Mouse (Mus musculus) CH12.LX (cell line): Measurements from ENCODE around the gene Bdkrb2. TPM values are rescaled to one million over a fixed set of nuclear protein-coding genes. Genes with fewer than 3 reads are reported as not detected.

Experiments used
- DNase-seq: peaks from one replicate; pipeline ENCODE4 v3.0.0-alpha.2; 2013; ENCODE audit errors: extremely low read depth
- H3K27ac ChIP-seq: 2 replicates; pipeline ENCODE4 v1.5.1; 2012; ENCODE audit warnings: low read depth, mild to moderate bottlenecking, control low read depth, moderate library complexity; ENCODE audit not compliant: insufficient read depth
- H3K27me3 ChIP-seq: replicated peaks from 2 replicates; pipeline ENCODE3; 2012; ENCODE audit warnings: inconsistent platforms
- H3K36me3 ChIP-seq, 2 experiments: replicated peaks in 1 of 2; 2 replicates each; pipeline versions ENCODE3 to v1.6.1; 2012; ENCODE audit warnings: inconsistent platforms in 1 of 2, low read length in 1 of 2, mild to moderate bottlenecking in 1 of 2, mixed read lengths in 1 of 2, moderate library complexity in 1 of 2; ENCODE audit not compliant: control insufficient read depth in 1 of 2, insufficient read depth in 1 of 2
- H3K4me1 ChIP-seq, 2 experiments: 2 replicates each; pipeline ENCODE4 v1.6.1; 2012; ENCODE audit warnings: inconsistent platforms in 1 of 2, moderate library complexity in 1 of 2; ENCODE audit not compliant: insufficient read depth in 2 of 2, control insufficient read depth in 1 of 2
- H3K4me2 ChIP-seq: 2 replicates; pipeline ENCODE4 v1.6.1; 2012; ENCODE audit warnings: low read depth, mild to moderate bottlenecking, control low read depth; ENCODE audit not compliant: poor library complexity, insufficient read depth, severe bottlenecking
- H3K4me3 ChIP-seq, 3 experiments: fragments of 150-350 bp in 1 of 3; sonication (generic) in 1 of 3; replicated peaks in 1 of 3; 2 replicates each; pipeline versions ENCODE3 to v1.5.1; 2011 to 2012; ENCODE audit warnings: low read depth in 2 of 3, low read length in 2 of 3, mild to moderate bottlenecking in 2 of 3, moderate library complexity in 2 of 3, control low read depth in 1 of 3, improper control_type of control experiment in 1 of 3, inconsistent platforms in 1 of 3, mixed read lengths in 1 of 3; ENCODE audit not compliant: poor library complexity in 1 of 3
- H3K79me2 ChIP-seq: replicated peaks from 2 replicates; pipeline ENCODE4 v1.6.1; 2012; ENCODE audit warnings: mild to moderate bottlenecking, moderate library complexity; ENCODE audit not compliant: control insufficient read depth, poor library complexity, insufficient read depth, severe bottlenecking; ENCODE audit errors: extremely low read depth
- H3K9ac ChIP-seq: 2 replicates; pipeline ENCODE4 v1.6.1; 2012; ENCODE audit warnings: low read depth, mild to moderate bottlenecking, control low read depth, moderate library complexity; ENCODE audit not compliant: insufficient read depth
- H3K9me3 ChIP-seq: replicated peaks from 2 replicates; pipeline ENCODE3; 2012; ENCODE audit warnings: low read length, inconsistent platforms, mixed read lengths
- BHLHE40 ChIP-seq: IDR thresholded peaks from 2 replicates; pipeline ENCODE4 v1.6.1; 2011; ENCODE audit warnings: mild to moderate bottlenecking, low read depth, low read length, improper control_type of control experiment
- EP300 ChIP-seq: IDR thresholded peaks from 2 replicates; pipeline ENCODE4 v1.6.1; 2011; ENCODE audit warnings: low read length, improper control_type of control experiment
- ETS1 ChIP-seq: conservative IDR thresholded peaks from 2 replicates; pipeline ENCODE4 v1.6.1; 2012; ENCODE audit warnings: low read depth, mild to moderate bottlenecking, inconsistent platforms, low read length, improper control_type of control experiment, moderate library complexity
- GABPA ChIP-seq: IDR thresholded peaks from 2 replicates; pipeline ENCODE4 v1.6.1; 2012; ENCODE audit warnings: low read depth, low read length, improper control_type of control experiment, inconsistent platforms; ENCODE audit not compliant: insufficient replicate concordance
- HCFC1 ChIP-seq: IDR thresholded peaks from 2 replicates; pipeline ENCODE4 v1.6.1; 2012; ENCODE audit warnings: low read depth, mild to moderate bottlenecking, inconsistent platforms, low read length, improper control_type of control experiment
- IRF4 ChIP-seq: IDR thresholded peaks from 2 replicates; pipeline ENCODE4 v1.6.1; 2014; ENCODE audit warnings: low read depth, mild to moderate bottlenecking, inconsistent platforms, low read length, improper control_type of control experiment
- JUND ChIP-seq: conservative IDR thresholded peaks from 2 replicates; pipeline ENCODE4 v1.6.1; 2011; ENCODE audit warnings: low read depth, low read length, improper control_type of control experiment
- KAT2A ChIP-seq: IDR thresholded peaks from 2 replicates; pipeline ENCODE4 v1.6.1; 2012; ENCODE audit warnings: low read length, improper control_type of control experiment, inconsistent platforms; ENCODE audit not compliant: insufficient replicate concordance
- MAFK ChIP-seq: IDR thresholded peaks from 2 replicates; pipeline ENCODE4 v1.6.1; 2011; ENCODE audit warnings: low read length, improper control_type of control experiment; ENCODE audit not compliant: insufficient replicate concordance
- MAX ChIP-seq: IDR thresholded peaks from 2 replicates; pipeline ENCODE4 v1.6.1; 2011; ENCODE audit warnings: low read length, improper control_type of control experiment
- MAZ ChIP-seq: IDR thresholded peaks from 2 replicates; pipeline ENCODE4 v1.6.1; 2012; ENCODE audit warnings: low read depth, mild to moderate bottlenecking, inconsistent platforms, low read length, improper control_type of control experiment, moderate library complexity
- MEF2A ChIP-seq: IDR thresholded peaks from 2 replicates; pipeline ENCODE4 v1.6.1; 2014; ENCODE audit warnings: low read depth, mild to moderate bottlenecking, inconsistent platforms, low read length, improper control_type of control experiment, borderline replicate concordance
- MXI1 ChIP-seq: IDR thresholded peaks from 2 replicates; pipeline ENCODE4 v1.6.1; 2011; ENCODE audit warnings: mild to moderate bottlenecking, low read depth, low read length, improper control_type of control experiment
- MYC ChIP-seq: IDR thresholded peaks from 2 replicates; pipeline ENCODE4 v1.6.1; 2011; ENCODE audit warnings: low read depth, mild to moderate bottlenecking, improper control_type of control experiment, low read length
- PAX5 ChIP-seq: IDR thresholded peaks from 2 replicates; pipeline ENCODE4 v1.6.1; 2012; ENCODE audit warnings: low read length, inconsistent platforms, mixed read lengths
- POLR2A ChIP-seq: IDR thresholded peaks from 2 replicates; pipeline ENCODE4 v1.6.1; 2011; ENCODE audit warnings: low read depth, mild to moderate bottlenecking, improper control_type of control experiment, low read length
- POLR2AphosphoS2 ChIP-seq: IDR thresholded peaks from 2 replicates; pipeline ENCODE4 v1.6.1; 2011; ENCODE audit warnings: low read depth, low read length, improper control_type of control experiment
- RAD21 ChIP-seq: IDR thresholded peaks from 2 replicates; pipeline ENCODE4 v1.6.1; 2011; ENCODE audit warnings: low read depth, mild to moderate bottlenecking, low read length, improper control_type of control experiment, moderate library complexity
- SMC3 ChIP-seq: IDR thresholded peaks from 2 replicates; pipeline ENCODE4 v1.6.1; 2011; ENCODE audit warnings: low read depth, low read length, improper control_type of control experiment
- TCF12 ChIP-seq: IDR thresholded peaks from 2 replicates; pipeline ENCODE4 v1.6.1; 2014; ENCODE audit warnings: low read depth, mild to moderate bottlenecking, inconsistent platforms, low read length, improper control_type of control experiment
- UBTF ChIP-seq: IDR thresholded peaks from 2 replicates; pipeline ENCODE4 v1.6.1; 2012; ENCODE audit warnings: low read depth, mild to moderate bottlenecking, inconsistent platforms, low read length, improper control_type of control experiment, moderate library complexity
- USF1 ChIP-seq: IDR thresholded peaks from 2 replicates; pipeline ENCODE4 v1.6.1; 2014; ENCODE audit warnings: low read depth, mild to moderate bottlenecking, inconsistent platforms, low read length, improper control_type of control experiment
- USF2 ChIP-seq: conservative IDR thresholded peaks from 2 replicates; pipeline ENCODE4 v1.6.1; 2011; ENCODE audit warnings: low read depth, low read length, improper control_type of control experiment
- ZKSCAN1 ChIP-seq: IDR thresholded peaks from 2 replicates; pipeline ENCODE4 v1.6.1; 2012; ENCODE audit warnings: low read depth, inconsistent platforms, low read length, improper control_type of control experiment, borderline replicate concordance
- ZMIZ1 ChIP-seq: IDR thresholded peaks from 2 replicates; pipeline ENCODE4 v1.6.1; 2012; ENCODE audit warnings: low read depth, mild to moderate bottlenecking, inconsistent platforms, low read length, improper control_type of control experiment
- ZNF384 ChIP-seq: IDR thresholded peaks from 2 replicates; pipeline ENCODE4 v1.6.1; 2012; ENCODE audit warnings: low read depth, low read length, improper control_type of control experiment, inconsistent platforms
- dilution Hi-C: fragments of 300-500 bp; cut with MboI; formaldehyde crosslinking; loops from 2 replicates; pipeline ENCODE4 v1.14.3; 2020; ENCODE audit warnings: low sequenced_read_pairs; ENCODE audit not compliant: extremely low pct_unique_long_range_greater_than_20kb, extremely low pct_ligation_motif_present
- in situ Hi-C: fragments of 300-500 bp; cut with MboI; formaldehyde crosslinking; loops from 3 replicates; pipeline ENCODE4 v1.14.3; 2019; ENCODE audit warnings: low sequenced_read_pairs, low pct_ligation_motif_present, low pct_unique_long_range_greater_than_20kb, mixed read lengths
- polyA plus RNA-seq: library from polyadenylated mRNA; unstranded; fragments of >175 nt; gene quantifications from 2 replicates; pipeline ENCODE4 v1.2.1, GENCODE M21; 2012; ENCODE audit warnings: low read depth; ENCODE audit not compliant: insufficient read length
- total RNA-seq, 2 experiments: library from RNA; depleted of rRNA; stranded (reverse); fragments of 300-350 nt in 1 of 2; fragments of >200 nt in 1 of 2; gene quantifications; 2 replicates each; pipeline ENCODE4 v1.2.3; 2012 to 2014

The Bdkrb2 gene
- total and polyA plus RNA-seq, 3 experiments, result 0.06 TPM; not detected in 2

- DNase-seq, result no peak
- Histone ChIP-seq H3K79me2 (no peaks in the 10 kb centered on the region), H3K9me3 (peaks cover 6% of the 10 kb centered on the region)
These were observed 36.8 kb upstream of the Bdkrb2 start for GRCm38 (mm10) chr12:105526186-105526585.

DNA sequence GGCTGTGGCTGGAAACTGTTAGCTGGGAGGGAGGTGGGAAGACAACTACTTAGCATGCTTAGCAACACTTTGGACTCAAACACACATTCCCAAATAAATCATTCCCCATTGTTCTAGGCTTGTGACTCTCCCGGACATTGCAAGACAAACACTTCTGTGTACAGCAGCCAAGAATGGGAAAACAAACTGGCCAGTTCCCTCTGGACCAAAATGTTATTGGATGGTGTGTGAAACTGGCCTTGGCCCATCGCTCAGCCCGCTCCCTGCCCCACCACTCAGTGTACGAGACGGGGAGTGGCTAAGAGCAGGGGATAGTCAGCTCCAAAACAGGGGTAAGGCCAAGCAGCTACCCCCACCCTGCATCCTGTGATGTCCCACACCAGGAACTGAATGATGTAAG lies 36.2 kb upstream of the Bdkrb2 start:
- Histone ChIP-seq H3K4me2 (no peak overlapping the region), H3K79me2 (no peaks in the 10 kb centered on the region), H3K4me1 (no peaks in the 10 kb centered on the region), H3K27ac (no peak overlapping the region), H3K27me3 (no peaks in the 10 kb centered on the region), H3K36me3 (no peaks in the 10 kb centered on the region), H3K9ac (no peak overlapping the region), H3K4me3 (no peak overlapping the region), H3K9me3 (peaks cover 5% of the 10 kb centered on the region)
- in situ Hi-C loops, result no loop called here
- dilution Hi-C loops, result no loop called here
- no peak for TF ChIP-seq HCFC1
- TF ChIP-seq POLR2A, result no peak
- no peak for TF ChIP-seq ETS1
- no peak for TF ChIP-seq ZMIZ1
- no peak for TF ChIP-seq POLR2AphosphoS2
- no peak for TF ChIP-seq ZKSCAN1
- no peak for TF ChIP-seq PAX5
- no peak for TF ChIP-seq TCF12
- no peak for TF ChIP-seq USF2
- TF ChIP-seq GABPA, result no peak
- no peak for TF ChIP-seq USF1
- DNase-seq, result no peak

More at GRCm38 (mm10) chr12:105526186-105526585, 36.8 kb upstream of the Bdkrb2 start:
- no peak overlapping the region for H3K4me3 ChIP-seq
- TF ChIP-seq USF1 (no peak), MXI1 (no peak), IRF4 (no peak), PAX5 (no peak), MYC (no peak), UBTF (no peak), RAD21 (no peak), SMC3 (no peak), KAT2A (no peak), JUND (no peak), MAFK (no peak), BHLHE40 (no peak), MAZ (no peak), EP300 (no peak), POLR2AphosphoS2 (no peak), MEF2A (no peak), ZNF384 (no peak), MAX (no peak)
- no peak overlapping the region for H3K9ac ChIP-seq
- dilution Hi-C loops (no loop called here), in situ Hi-C loops (no loop called here)
- no peaks in the 10 kb centered on the region for H3K4me1 ChIP-seq
- H3K27ac ChIP-seq, result no peak overlapping the region
- no peak overlapping the region for H3K4me2 ChIP-seq
- no peaks in the 10 kb centered on the region for H3K27me3 ChIP-seq
- no peaks in the 10 kb centered on the region for H3K36me3 ChIP-seq
